Mouse (Mus musculus): ENCODE results near the gene Dnajc6.

DNA sequence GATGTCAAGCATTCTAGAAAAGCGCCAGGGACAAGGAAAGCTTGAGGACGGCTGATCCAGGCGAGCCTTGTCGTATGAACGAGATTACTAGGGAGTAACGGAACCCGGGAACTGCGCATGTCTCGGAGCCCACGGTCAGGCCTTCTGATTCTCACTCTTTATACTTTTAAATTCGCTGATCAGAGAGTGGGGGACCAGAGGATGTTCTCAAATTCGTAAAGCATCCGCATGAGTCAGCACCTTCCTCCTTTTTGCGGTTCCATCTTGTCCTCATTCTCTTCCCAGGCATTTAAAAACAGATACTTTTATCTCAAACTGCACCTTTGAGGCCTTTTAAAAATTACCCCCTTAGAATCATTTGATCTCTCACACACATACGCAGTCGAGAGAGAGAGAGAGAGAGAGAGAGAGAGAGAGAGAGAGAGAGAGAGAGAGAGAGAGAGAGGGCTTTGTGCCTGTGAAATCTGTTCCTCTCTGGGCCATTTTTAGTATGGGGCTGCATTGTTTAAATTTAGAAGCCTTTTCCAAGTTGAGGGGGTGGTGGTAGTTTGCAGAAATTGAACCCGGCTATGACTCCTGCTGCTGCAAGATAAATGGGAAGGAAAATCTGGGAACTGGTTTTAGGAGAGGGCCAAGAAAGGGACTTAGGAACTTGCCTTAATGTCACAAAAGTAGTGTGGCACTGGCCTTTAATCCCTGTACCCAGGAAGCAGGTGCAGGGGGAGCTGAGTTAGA lies 20.2 kb downstream of the Dnajc6 start:
- TF ChIP-seq CTCF (IDR thresholded peaks at IDR 0.05; ENCODE audit: insufficient read depth, low read length) (no peak), POLR2A (IDR thresholded peaks at IDR 0.05; ENCODE audit: borderline replicate concordance, extremely low read depth, low read depth, low read length) (no peak)

Measured in lung, adult 2 months (tissue).